Mouse (Mus musculus) midbrain, embryonic 13.5 days (tissue): ENCODE results near the gene Scgb2b18. TPM values are rescaled to one million over a fixed set of nuclear protein-coding genes. Genes with fewer than 3 reads are reported as not detected.
"Not testable (repeated sequence)": the region's sequence is repeated elsewhere in the genome, so short reads cannot be mapped to it uniquely, and the experiment has no call there.

Source experiments
- ATAC-seq: fragments of 200-750 bp; cut with Nextera tagmentation; 2 replicates; pipeline ENCODE4 v1.8.0; 2017; ENCODE audit warnings: mild to moderate bottlenecking, moderate TSS enrichment, moderate library complexity
- H3K27ac ChIP-seq: fragments of 300-500 bp; sonication (generic); 2 replicates; pipeline ENCODE4 v1.5.1; 2015; ENCODE audit warnings: inconsistent platforms, mild to moderate bottlenecking, moderate library complexity
- H3K27me3 ChIP-seq: fragments of 300-500 bp; sonication (generic); 2 replicates; pipeline ENCODE4 v1.6.1; 2015; ENCODE audit warnings: mild to moderate bottlenecking, inconsistent platforms
- H3K36me3 ChIP-seq: fragments of 300-500 bp; sonication (generic); 2 replicates; pipeline ENCODE4 v1.6.1; 2015; ENCODE audit warnings: mild to moderate bottlenecking, inconsistent platforms
- H3K4me1 ChIP-seq: fragments of 300-500 bp; sonication (generic); replicated peaks from 2 replicates; pipeline ENCODE4 v1.6.1; 2015; ENCODE audit warnings: inconsistent platforms
- H3K4me2 ChIP-seq: fragments of 300-500 bp; sonication (generic); replicated peaks from 2 replicates; pipeline ENCODE4 v1.6.1; 2015; ENCODE audit warnings: moderate library complexity, mild to moderate bottlenecking, inconsistent platforms
- H3K4me3 ChIP-seq: fragments of 300-500 bp; sonication (generic); replicated peaks from 2 replicates; pipeline ENCODE4 v1.5.1; 2015; ENCODE audit warnings: mild to moderate bottlenecking, inconsistent platforms
- H3K9ac ChIP-seq: fragments of 300-500 bp; sonication (generic); replicated peaks from 2 replicates; pipeline ENCODE4 v1.6.1; 2015; ENCODE audit warnings: mild to moderate bottlenecking, inconsistent platforms
- H3K9me3 ChIP-seq: fragments of 300-500 bp; sonication (generic); 2 replicates; pipeline ENCODE4 v1.6.1; 2016; ENCODE audit warnings: mild to moderate bottlenecking, inconsistent platforms
- WGBS: fragments of 180-500 bp; shearing (Covaris S2); methylation state at CpG from one replicate; pipeline ENCODE4 v1.1.7; 2015; 5-methylcytosine and 5-hydroxymethylcytosine counted together
- polyA plus RNA-seq: library from polyadenylated mRNA; unstranded; fragments of >200 nt; fragmentation: Nextera tagmentation; extraction: Ambion mirVana; gene quantifications from 2 replicates; pipeline ENCODE4 v1.2.1, GENCODE M21; 2015

The Scgb2b18 gene
- polyA plus RNA-seq, result not detected in 2 replicates

- not testable (repeated sequence) for H3K9me3 ChIP-seq, ATAC-seq, H3K27me3 ChIP-seq, H3K4me1 ChIP-seq, H3K4me3 ChIP-seq, H3K36me3 ChIP-seq, H3K27ac ChIP-seq, H3K9ac ChIP-seq, H3K4me2 ChIP-seq
- 85% methylated on average over 2 of the region's 2 CpGs for WGBS
Observed at GRCm38 (mm10) chr7:33173764-33174163, at the start of gene Scgb2b18. TSS of gene Scgb2b18 (minus strand) at chr7:33173864.

- H3K9me3 ChIP-seq, H3K27me3 ChIP-seq, H3K27ac ChIP-seq, H3K4me1 ChIP-seq, H3K9ac ChIP-seq, H3K36me3 ChIP-seq, H3K4me2 ChIP-seq, H3K4me3 ChIP-seq, ATAC-seq: not testable (repeated sequence)
- no CpG with 5 or more reads among the region's 2 CpGs for WGBS
Observed at GRCm38 (mm10) chr7:33185268-33185667, 11.6 kb upstream of the Scgb2b18 start, which contains the start of gene Scgb1b18. TSS of gene Scgb1b18 (plus strand) at chr7:33185568.

Other genes starting within 250 kb of the Scgb2b18 start
- not detected in 2 replicates for gene Scgb2b17, start 117.3 kb downstream of the Scgb2b18 start, polyA plus RNA-seq
- not detected in 2 replicates for gene Scgb1b17, start 110.4 kb downstream of the Scgb2b18 start, polyA plus RNA-seq
- gene Scgb1b18, start 11.7 kb upstream of the Scgb2b18 start, polyA plus RNA-seq, result not detected in 2 replicates
- gene Scgb2b19, start 106.5 kb upstream of the Scgb2b18 start, polyA plus RNA-seq, result not detected in 2 replicates
- gene Scgb1b19, start 113.4 kb upstream of the Scgb2b18 start, polyA plus RNA-seq, result not detected in 2 replicates
- gene Scgb2b20, start 192.5 kb upstream of the Scgb2b18 start, polyA plus RNA-seq, result not detected in 2 replicates
- not detected in 2 replicates for gene Scgb1b20, start 199.4 kb upstream of the Scgb2b18 start, polyA plus RNA-seq